Mouse (Mus musculus): ENCODE results near the gene Tcp11l2.

The Tcp11l2 gene

DNA sequence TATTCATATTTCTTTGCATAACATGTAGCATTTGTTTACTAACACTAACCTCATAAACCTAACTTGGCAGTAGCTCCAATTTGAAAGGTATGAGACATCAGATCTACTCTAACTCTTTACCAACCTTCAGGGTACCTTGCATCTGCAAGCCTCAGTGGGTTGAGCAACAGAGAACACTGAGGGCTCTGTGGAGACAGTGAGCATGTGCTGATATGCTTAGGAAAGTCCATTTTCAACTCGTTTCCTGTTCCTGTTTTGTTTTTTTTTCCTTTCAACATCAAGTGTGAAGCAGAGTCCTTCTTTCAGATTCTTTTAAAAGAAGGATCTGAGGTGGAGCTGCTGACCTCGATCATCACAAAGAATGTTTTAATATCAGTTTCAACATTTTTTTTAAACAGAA, 20.3 kb upstream of the Tcp11l2 start:
- no peak for DNase-seq (ENCODE audit: low spot score in 2 of 2)

GRCm38 (mm10) chr10:84558511-84558910, 17.9 kb upstream of the Tcp11l2 start:
- DNase-seq (ENCODE audit: low spot score in 2 of 2): no peak

- no peak for DNase-seq (ENCODE audit: low spot score in 2 of 2)
Observed at GRCm38 (mm10) chr10:84559986-84560385, 16.4 kb upstream of the Tcp11l2 start.

DNA sequence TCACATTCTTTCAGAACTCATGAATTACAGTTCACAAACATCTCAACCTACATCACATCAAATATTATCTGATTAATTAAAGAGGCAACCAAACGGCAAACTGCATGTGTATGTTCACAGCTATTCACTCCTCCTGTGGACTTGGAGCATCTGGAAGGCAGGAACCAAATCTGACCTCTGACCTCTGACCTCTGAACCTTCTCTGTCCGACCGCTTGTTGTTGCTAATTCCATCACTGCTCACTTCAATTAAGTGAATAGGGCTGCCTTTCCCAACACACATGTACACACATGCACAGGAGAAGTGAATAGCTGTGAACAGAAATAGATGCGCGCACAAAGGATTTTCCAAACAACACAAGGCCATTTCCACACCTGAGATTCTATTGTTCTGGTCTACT, 14.3 kb upstream of the Tcp11l2 start:
- no peak for DNase-seq (ENCODE audit: low spot score in 2 of 2)

DNA sequence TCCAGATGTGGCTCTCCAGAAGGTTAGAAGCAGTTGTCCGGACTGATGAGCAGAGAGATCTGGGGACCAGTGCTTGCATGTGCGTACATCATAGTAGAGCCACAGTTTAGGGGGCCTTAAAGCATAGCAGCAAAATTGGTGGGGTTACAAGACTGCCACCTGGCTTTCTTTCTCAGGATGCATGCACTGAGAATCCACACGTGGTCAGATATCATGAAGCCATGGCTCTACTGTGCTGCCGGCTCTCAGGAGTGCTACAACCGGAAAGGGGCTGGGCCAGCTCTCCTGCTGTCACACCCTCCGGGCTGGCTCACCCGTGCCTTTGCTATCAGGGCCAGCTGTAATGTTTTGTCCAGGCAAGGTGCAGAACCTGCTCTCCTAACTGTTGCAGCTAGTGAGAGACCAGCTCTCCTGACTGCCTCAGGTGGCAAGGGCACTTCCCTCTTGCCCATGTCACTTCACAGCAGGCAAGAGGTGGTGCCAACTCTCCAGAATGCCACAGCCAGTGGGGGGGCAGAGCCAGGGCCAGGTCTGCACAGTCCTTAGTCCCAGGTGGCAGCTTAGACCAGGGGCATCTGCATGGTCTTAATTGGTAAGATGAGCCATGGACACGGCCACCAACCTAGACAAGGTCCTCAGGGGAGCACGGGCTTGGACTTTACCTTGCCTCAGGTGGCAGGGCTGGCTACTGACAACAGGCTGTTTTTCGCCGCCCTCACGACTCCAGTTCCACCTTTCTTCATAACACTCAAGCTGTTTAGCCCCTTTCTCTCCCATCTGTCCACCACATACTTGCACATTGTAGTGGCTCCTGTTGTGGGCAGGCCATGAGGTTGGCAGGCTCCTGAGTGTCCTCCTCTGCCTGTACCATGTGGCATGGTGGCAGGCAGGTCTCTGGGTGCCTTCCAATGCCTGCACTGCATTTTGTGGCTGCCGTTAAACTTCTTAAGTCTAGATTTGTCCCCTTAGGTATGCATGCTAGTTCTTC, 13.6 kb upstream of the Tcp11l2 start:
- no peak for DNase-seq (ENCODE audit: low spot score in 2 of 2)

GRCm38 (mm10) chr10:84564427-84564826, 12.0 kb upstream of the Tcp11l2 start:
- DNase-seq (ENCODE audit: low spot score in 2 of 2): no peak

GRCm38 (mm10) chr10:84571052-84571639, 5.3 kb upstream of the Tcp11l2 start:
- DNase-seq (ENCODE audit: low spot score in 2 of 2): peak in 1 of 2 experiments; percentile 9

GRCm38 (mm10) chr10:84573671-84574420, 2.6 kb upstream of the Tcp11l2 start:
- no peak for DNase-seq (ENCODE audit: low spot score in 2 of 2)

- DNase-seq (ENCODE audit: low spot score in 2 of 2): no peak
Observed at GRCm38 (mm10) chr10:84576029-84576394, 414 bp upstream of the Tcp11l2 start.

DNA sequence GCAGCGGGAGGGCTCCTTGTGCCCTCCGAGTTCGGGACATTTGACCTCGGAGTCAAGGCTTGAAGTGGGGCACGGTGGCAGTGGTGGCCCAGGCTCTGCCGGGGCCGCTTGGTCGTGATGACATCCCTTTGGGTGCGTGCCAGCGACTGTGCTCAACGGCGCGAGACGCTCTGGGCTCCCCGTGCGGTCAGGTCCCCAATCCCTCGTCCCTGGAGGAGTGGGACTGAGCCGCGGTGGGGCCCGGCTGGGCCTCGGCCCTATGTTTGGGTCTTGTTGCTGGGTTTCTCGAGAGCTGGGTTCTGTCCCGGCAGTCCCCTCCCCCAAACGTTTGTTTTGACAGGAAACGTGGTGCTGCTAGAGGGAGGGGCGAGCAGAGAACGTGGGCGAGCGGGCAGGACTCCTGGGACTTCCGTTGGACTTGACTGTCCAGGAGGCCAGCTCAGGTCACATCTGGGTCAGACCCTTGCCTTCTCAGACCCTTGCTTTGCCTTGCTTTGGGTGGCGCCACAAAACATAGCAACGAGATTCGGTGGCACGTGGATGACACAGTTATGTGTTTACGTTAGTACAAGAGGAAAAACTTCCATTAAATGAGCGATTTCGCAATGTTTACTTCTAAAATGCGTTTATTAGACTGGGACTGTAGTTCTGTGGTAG, 773 bp downstream of the Tcp11l2 start:
- peak; percentile 62 to 69 for DNase-seq (ENCODE audit: low spot score in 2 of 2)

GRCm38 (mm10) chr10:84578738-84579137, 2.3 kb downstream of the Tcp11l2 start:
- no peak for DNase-seq (ENCODE audit: low spot score in 2 of 2)

DNA sequence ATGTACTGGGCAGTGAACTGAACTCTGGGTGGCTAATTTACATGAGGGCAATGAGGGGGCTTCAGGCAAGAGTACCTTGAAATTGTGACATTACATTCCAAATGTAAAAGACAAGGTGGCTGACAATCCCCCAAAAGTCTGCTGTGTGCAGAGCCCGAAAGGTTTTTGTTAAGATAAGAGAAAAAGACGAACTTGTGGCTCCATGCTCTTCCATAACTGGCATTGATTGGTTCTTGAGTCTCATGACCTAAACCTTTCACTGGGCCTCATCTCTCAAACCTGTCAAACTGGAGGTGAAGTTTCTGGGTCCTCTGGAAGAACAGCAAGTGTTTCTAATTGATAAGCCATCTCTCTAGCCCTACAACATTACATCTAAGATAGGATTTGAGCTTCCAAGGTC, 3.1 kb downstream of the Tcp11l2 start:
- DNase-seq (ENCODE audit: low spot score in 2 of 2): no peak

DNA sequence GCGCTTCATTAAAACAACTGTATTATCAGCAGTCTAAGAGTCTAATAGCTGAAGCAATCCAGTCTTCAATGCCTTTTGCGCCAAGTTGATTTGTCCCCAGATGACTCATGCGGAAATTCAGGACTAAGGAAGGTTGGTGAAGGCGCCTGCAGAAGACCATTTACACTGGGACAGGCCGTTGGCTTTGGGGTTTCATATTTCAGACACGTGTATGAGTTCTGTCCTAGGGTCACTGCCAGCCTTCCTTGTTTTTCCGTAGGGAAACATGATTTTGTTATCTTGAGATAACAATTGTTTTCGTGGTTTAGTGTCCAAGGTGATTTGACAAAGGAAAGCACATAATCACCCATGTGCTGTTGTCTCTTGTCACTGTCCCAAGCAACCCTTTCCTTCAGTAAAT, 4.8 kb downstream of the Tcp11l2 start:
- no peak for DNase-seq (ENCODE audit: low spot score in 2 of 2)

DNA sequence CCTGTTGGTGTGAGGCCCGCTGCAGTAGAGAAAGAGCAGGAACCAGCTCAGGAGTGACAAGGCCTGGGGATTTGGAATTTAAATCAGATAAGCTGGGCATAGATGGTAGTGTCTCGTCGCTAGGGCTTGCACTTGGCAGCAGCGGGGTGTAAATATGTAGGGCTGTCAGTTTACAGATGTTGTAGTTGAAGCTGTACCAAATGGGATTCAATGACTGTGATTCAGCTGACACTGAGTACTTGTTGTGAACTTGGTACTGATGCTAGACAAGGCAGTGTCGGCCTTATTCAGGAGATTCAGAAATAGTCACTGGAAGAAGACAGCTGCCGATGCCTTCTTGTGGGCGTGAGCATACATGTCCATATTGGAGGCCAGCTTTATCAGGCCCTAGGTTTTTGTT, 5.8 kb downstream of the Tcp11l2 start:
- DNase-seq (ENCODE audit: low spot score in 2 of 2): peak in 1 of 2 experiments; percentile 31

GRCm38 (mm10) chr10:84584451-84585293, 8.2 kb downstream of the Tcp11l2 start:
- no peak for DNase-seq (ENCODE audit: low spot score in 2 of 2)

DNA sequence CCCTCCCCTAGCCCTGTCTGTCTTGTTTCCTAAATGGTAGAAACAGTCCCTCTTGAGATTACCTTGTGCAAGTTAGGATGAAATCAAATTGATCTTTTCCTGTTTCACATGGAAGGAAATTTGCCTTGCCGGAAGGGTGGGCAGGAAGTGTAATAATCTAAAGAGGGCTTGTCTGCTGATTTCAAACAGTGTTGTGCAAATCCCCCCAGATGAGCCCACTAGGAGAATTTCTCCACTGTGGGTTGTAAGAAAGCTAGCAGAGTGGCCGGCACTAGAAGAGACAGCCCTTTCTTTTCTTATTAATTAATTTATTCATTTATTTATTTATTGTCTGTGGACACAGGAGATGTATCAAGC, 8.8 kb downstream of the Tcp11l2 start:
- no peak for DNase-seq (ENCODE audit: low spot score in 2 of 2)

GRCm38 (mm10) chr10:84590956-84591355, 14.5 kb downstream of the Tcp11l2 start:
- no peak for DNase-seq (ENCODE audit: low spot score in 2 of 2)

- no peak for DNase-seq (ENCODE audit: low spot score in 2 of 2)
Observed at GRCm38 (mm10) chr10:84591640-84592148, 15.3 kb downstream of the Tcp11l2 start.

- DNase-seq (ENCODE audit: low spot score in 2 of 2): no peak
Observed at GRCm38 (mm10) chr10:84592745-84593144, 16.3 kb downstream of the Tcp11l2 start.

- DNase-seq (ENCODE audit: low spot score in 2 of 2): no peak
Observed at GRCm38 (mm10) chr10:84597127-84597785, 20.8 kb downstream of the Tcp11l2 start.
